Comparison of ENCODE assay signal across 10 mouse cellular contexts in genomic region chr16:32434066-32434465, GRCm38 (mm10). TPM values are rescaled to one million over a fixed set of nuclear protein-coding genes. Genes with fewer than 3 reads are reported as not detected.
A peak's percentile ranks its signal among the peaks of the same experiment; 100 is the strongest.
DNase-seq lines count a peak whose midpoint lies in the region; ATAC-seq lines count a peak whose summit lies in the region.
"Had no signal": no experiment of that assay in that cellular context is flagged by ENCODE, and none has a peak within 500 bp of the region (broad histone marks: within the 10 kb centered on the region; RNA-seq: fewer than 3 reads in every experiment).

No protein-coding gene starts in this region.

- H3K9me3 ChIP-seq in heart, embryonic 10.5 days: no peaks in the 10 kb centered on the region
- H3K9me3 ChIP-seq in heart, embryonic 12.5 days (replicated peaks): no peaks in the 10 kb centered on the region
- H3K9me3 ChIP-seq in lung, embryonic 16.5 days (ENCODE audit: control insufficient read depth, low read length): no peaks in the 10 kb centered on the region
- H3K9me3 ChIP-seq: limb, embryonic 15.5 days; stomach, embryonic 15.5 days had no signal

- peak overlapping the region; percentile 43; the same call in 1 of the 2 replicates for H3K4me2 ChIP-seq in heart, embryonic 12.5 days
- 0 out of 2 replicates have a peak overlapping the region, but pooled peaks have one; percentile 36 for H3K4me2 ChIP-seq in lung, embryonic 16.5 days (ENCODE audit: low read depth, low read length)
- H3K4me2 ChIP-seq: limb, embryonic 15.5 days; stomach, embryonic 15.5 days had no signal

- H3K36me3 ChIP-seq in heart, embryonic 10.5 days: no peaks in the 10 kb centered on the region
- H3K36me3 ChIP-seq in heart, embryonic 12.5 days: no peaks in the 10 kb centered on the region
- H3K36me3 ChIP-seq in lung, embryonic 16.5 days (ENCODE audit: control insufficient read depth, insufficient read depth, low read length): no peaks in the 10 kb centered on the region
- H3K36me3 ChIP-seq: limb, embryonic 15.5 days; stomach, embryonic 15.5 days had no signal

- no peak for ATAC-seq in heart, embryonic 12.5 days (ENCODE audit: insufficient number of reproducible peaks, low FRiP score)
- ATAC-seq in lung, embryonic 16.5 days (ENCODE audit: low read depth): peak; percentile 67

- H3K27ac ChIP-seq in heart, embryonic 10.5 days: no peak overlapping the region
- H3K27ac ChIP-seq in heart, embryonic 12.5 days (ENCODE audit: poor library complexity, severe bottlenecking): no peak overlapping the region
- peak overlapping the region; percentile 55 for H3K27ac ChIP-seq in lung, embryonic 16.5 days (ENCODE audit: low read length)
- H3K27ac ChIP-seq: limb, embryonic 15.5 days; stomach, embryonic 15.5 days had no signal

- peaks cover 28% of the 10 kb centered on the region for H3K4me1 ChIP-seq in heart, embryonic 10.5 days
- H3K4me1 ChIP-seq in heart, embryonic 12.5 days (replicated peaks): peaks cover 34% of the 10 kb centered on the region
- peaks cover 21% of the 10 kb centered on the region for H3K4me1 ChIP-seq in lung, embryonic 16.5 days (replicated peaks; ENCODE audit: control insufficient read depth, insufficient read depth, low read length)

- no peaks in the 10 kb centered on the region for H3K27me3 ChIP-seq in heart, embryonic 10.5 days (ENCODE audit: insufficient read depth, poor library complexity, severe bottlenecking)
- no peaks in the 10 kb centered on the region for H3K27me3 ChIP-seq in heart, embryonic 12.5 days (replicated peaks)
- H3K27me3 ChIP-seq in lung, embryonic 16.5 days (ENCODE audit: control insufficient read depth, insufficient read depth, low read depth, low read length): no peaks in the 10 kb centered on the region
- H3K27me3 ChIP-seq: limb, embryonic 15.5 days; stomach, embryonic 15.5 days had no signal

- peak; percentile 65 to 81 for DNase-seq in heart, adult 18-20 months
- DNase-seq in heart, embryonic 10.5 days (ENCODE audit: low spot score): no peak
- DNase-seq in thymus, postnatal 14 days: peak; percentile 78
- DNase-seq in embryo, embryonic 9.5 days (ENCODE audit: extremely low spot score): no peak
- no peak for DNase-seq in embryo, embryonic 11 days
- no peak for DNase-seq in yolk sac, embryonic 10.5 days (ENCODE audit: low spot score)

- 31% methylated on average over 6 of the region's 6 CpGs for WGBS in heart, embryonic 10.5 days
- 36% methylated on average over 6 of the region's 6 CpGs for WGBS in heart, embryonic 12.5 days
- WGBS in lung, embryonic 16.5 days: 17% methylated on average over 6 of the region's 6 CpGs

- no peak overlapping the region for H3K9ac ChIP-seq in heart, embryonic 12.5 days
- H3K9ac ChIP-seq in lung, embryonic 16.5 days (ENCODE audit: low read length): no peak overlapping the region
- H3K9ac ChIP-seq: limb, embryonic 15.5 days; stomach, embryonic 15.5 days had no signal

- no peak overlapping the region for H3K4me3 ChIP-seq in heart, embryonic 10.5 days
- 0 out of 2 replicates have a peak overlapping the region, but pooled peaks have one; percentile 13 for H3K4me3 ChIP-seq in heart, embryonic 12.5 days
- no peak overlapping the region for H3K4me3 ChIP-seq in lung, embryonic 16.5 days (ENCODE audit: low read length)
- H3K4me3 ChIP-seq: limb, embryonic 15.5 days; stomach, embryonic 15.5 days had no signal

RNA-seq across cellular contexts. Expression of gene Pcyt1a, which starts 3.3 kb away (rescaled TPM):
- total RNA-seq in heart, adult 18-20 months (2021): 100 to 1,000 TPM; 121 to 128 TPM
- 36.6 and 43.9 TPM in 2 replicates for polyA plus RNA-seq in heart, embryonic 10.5 days (2016; fragmentation: Nextera tagmentation; extraction: Ambion mirVana)
- 43.2 and 48.9 TPM in 2 replicates for polyA plus RNA-seq in heart, embryonic 12.5 days (2016; fragmentation: Nextera tagmentation; extraction: Ambion mirVana)
- 46.4 and 53.9 TPM in 2 replicates for polyA plus RNA-seq in lung, embryonic 16.5 days (2015; fragmentation: Nextera tagmentation; extraction: Ambion mirVana)

RNA-seq across cellular contexts. Expression of gene Tctex1d2, which starts 14.6 kb away (rescaled TPM):
- 1 to 10 TPM; 5.1 to 6.8 TPM for total RNA-seq in heart, adult 18-20 months (2021)
- polyA plus RNA-seq in heart, embryonic 10.5 days (2016; fragmentation: Nextera tagmentation; extraction: Ambion mirVana): 28.9 and 29.5 TPM in 2 replicates
- polyA plus RNA-seq in heart, embryonic 12.5 days (2016; fragmentation: Nextera tagmentation; extraction: Ambion mirVana): 21.6 and 27.1 TPM in 2 replicates
- polyA plus RNA-seq in lung, embryonic 16.5 days (2015; fragmentation: Nextera tagmentation; extraction: Ambion mirVana): 30.1 and 31.8 TPM in 2 replicates

RNA-seq across cellular contexts. Expression of gene Tm4sf19, which starts 33.8 kb away (rescaled TPM):
- not detected for total RNA-seq in heart, adult 18-20 months (2021)
- polyA plus RNA-seq in heart, embryonic 10.5 days (2016; fragmentation: Nextera tagmentation; extraction: Ambion mirVana): not detected in 2 replicates
- polyA plus RNA-seq in heart, embryonic 12.5 days (2016; fragmentation: Nextera tagmentation; extraction: Ambion mirVana): not detected in 2 replicates
- not detected in 2 replicates for polyA plus RNA-seq in lung, embryonic 16.5 days (2015; fragmentation: Nextera tagmentation; extraction: Ambion mirVana)
- polyA plus RNA-seq: stomach, embryonic 15.5 days had no signal

RNA-seq across cellular contexts. Expression of gene Slc51a, which starts 53.6 kb away (rescaled TPM):
- total RNA-seq in heart, adult 18-20 months (2021): under 1 TPM; 0.32 to 0.85 TPM
- 4.2 and 5.1 TPM in 2 replicates for polyA plus RNA-seq in heart, embryonic 10.5 days (2016; fragmentation: Nextera tagmentation; extraction: Ambion mirVana)
- polyA plus RNA-seq in heart, embryonic 12.5 days (2016; fragmentation: Nextera tagmentation; extraction: Ambion mirVana): 2.1 and 2.9 TPM in 2 replicates
- polyA plus RNA-seq in lung, embryonic 16.5 days (2015; fragmentation: Nextera tagmentation; extraction: Ambion mirVana): 0.28 and 0.55 TPM in 2 replicates

Comparison
In these comparisons a context has a peak if more than half of its experiments do, and no peak if none do; other contexts are left out.
1. DNase-seq: peak in heart, adult 18-20 months (2 of 2) and thymus, postnatal 14 days (single experiment); none in heart, embryonic 10.5 days (single experiment), embryo, embryonic 9.5 days (single experiment), embryo, embryonic 11 days (single experiment) and yolk sac, embryonic 10.5 days (single experiment).